Mouse (Mus musculus) heart, embryonic 16.5 days (tissue): ENCODE measurements around the gene Taar9. TPM values are rescaled to one million over a fixed set of nuclear protein-coding genes. Genes with fewer than 3 reads are reported as not detected.
"Not testable (repeated sequence)": the region's sequence is repeated elsewhere in the genome, so short reads cannot be mapped to it uniquely, and the experiment has no call there.

Experiments used
- ATAC-seq: fragments of 200-750 bp; cut with Nextera tagmentation; replicated peaks from 2 replicates; pipeline ENCODE4 v1.8.0; 2017; ENCODE audit warnings: moderate number of reproducible peaks; ENCODE audit not compliant: insufficient read depth, low FRiP score; ENCODE audit errors: extremely low read depth
- H3K27ac ChIP-seq: fragments of 300-500 bp; sonication (generic); 2 replicates; pipeline ENCODE4 v1.5.1; 2014; ENCODE audit warnings: mild to moderate bottlenecking, low read length, control low read depth, moderate library complexity
- H3K27me3 ChIP-seq: fragments of 300-500 bp; sonication (generic); 2 replicates; pipeline ENCODE4 v1.6.1; 2014; ENCODE audit warnings: low read length, mixed read lengths; ENCODE audit not compliant: control insufficient read depth, insufficient read depth
- H3K36me3 ChIP-seq: fragments of 300-500 bp; sonication (generic); 2 replicates; pipeline ENCODE4 v1.6.1; 2014; ENCODE audit not compliant: control insufficient read depth, insufficient read depth
- H3K4me1 ChIP-seq: fragments of 300-500 bp; sonication (generic); 2 replicates; pipeline ENCODE4 v1.6.1; 2014; ENCODE audit warnings: low read length, mixed read lengths; ENCODE audit not compliant: control insufficient read depth, insufficient read depth
- H3K4me2 ChIP-seq: fragments of 300-500 bp; sonication (generic); 2 replicates; pipeline ENCODE4 v1.6.1; 2014; ENCODE audit warnings: low read depth, mild to moderate bottlenecking, control low read depth, low read length
- H3K4me3 ChIP-seq: fragments of 300-500 bp; sonication (generic); 2 replicates; pipeline ENCODE4 v1.5.1; 2014; ENCODE audit warnings: mild to moderate bottlenecking, control low read depth, low read length
- H3K9ac ChIP-seq: fragments of 300-500 bp; sonication (generic); 2 replicates; pipeline ENCODE4 v1.6.1; 2014; ENCODE audit warnings: low read length, control low read depth
- H3K9me3 ChIP-seq: fragments of 300-500 bp; sonication (generic); replicated peaks from 2 replicates; pipeline ENCODE4 v1.6.1; 2016; ENCODE audit warnings: low read length; ENCODE audit not compliant: control insufficient read depth
- WGBS: fragments of 180-500 bp; shearing (Covaris S2); extraction: QIAGEN DNeasy Blood & Tissue Kit; methylation state at CpG from one replicate; pipeline ENCODE4 v1.1.7; 2014; 5-methylcytosine and 5-hydroxymethylcytosine counted together
- polyA plus RNA-seq: library from polyadenylated mRNA; unstranded; fragments of >200 nt; fragmentation: Nextera tagmentation; extraction: Ambion mirVana; gene quantifications from 2 replicates; pipeline ENCODE4 v1.2.1, GENCODE M21; 2015

Gene Taar9
- polyA plus RNA-seq, 1 experiment from 2014 or later, result not detected

GRCm38 (mm10) chr10:24087168-24087567, 22.2 kb downstream of the Taar9 start:
- WGBS, result 85% methylated on average over 2 of the region's 2 CpGs
- no peak for ATAC-seq

DNA sequence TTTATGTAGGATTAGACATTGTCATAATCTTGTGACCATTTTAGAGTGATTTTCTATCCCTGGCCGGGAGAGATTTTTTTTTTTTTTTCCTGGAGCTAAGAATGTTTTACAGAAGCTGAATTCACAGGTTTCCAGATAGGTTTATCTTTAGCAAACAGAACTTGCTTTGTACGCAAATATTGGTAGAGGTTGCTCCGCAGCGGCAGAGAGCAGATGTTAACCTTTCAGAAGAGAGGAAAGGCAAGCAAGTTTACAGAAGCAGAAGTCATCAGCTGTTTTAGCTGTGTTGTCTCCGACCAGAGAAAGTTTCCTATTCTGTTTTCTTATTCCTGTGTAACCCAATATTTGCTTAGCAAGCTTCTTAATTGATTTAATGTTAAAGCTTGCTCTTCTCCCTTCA, 22.8 kb downstream of the Taar9 start:
- no peaks in the 10 kb centered on the region for H3K36me3 ChIP-seq
- ATAC-seq, result no peak
- H3K4me1 ChIP-seq, result no peaks in the 10 kb centered on the region
- no peaks in the 10 kb centered on the region for H3K9me3 ChIP-seq
- no peak overlapping the region for H3K4me2 ChIP-seq
- no peaks in the 10 kb centered on the region for H3K27me3 ChIP-seq
- no peak overlapping the region for H3K4me3 ChIP-seq
- WGBS, result 54% methylated on average over 5 of the region's 5 CpGs
- no peak overlapping the region for H3K9ac ChIP-seq
- H3K27ac ChIP-seq, result no peak overlapping the region

More at GRCm38 (mm10) chr10:24087168-24087567, 22.2 kb downstream of the Taar9 start:
- H3K27me3 ChIP-seq, result no peaks in the 10 kb centered on the region
- no peak overlapping the region for H3K9ac ChIP-seq
- H3K36me3 ChIP-seq, result no peaks in the 10 kb centered on the region
- no peak overlapping the region for H3K4me3 ChIP-seq
- H3K9me3 ChIP-seq, result no peaks in the 10 kb centered on the region
- H3K27ac ChIP-seq, result no peak overlapping the region
- no peak overlapping the region for H3K4me2 ChIP-seq
- H3K4me1 ChIP-seq, result no peaks in the 10 kb centered on the region

- 69% methylated on average over 5 of the region's 5 CpGs for WGBS
- Histone ChIP-seq H3K36me3 (no peaks in the 10 kb centered on the region), H3K27me3 (no peaks in the 10 kb centered on the region), H3K4me2 (no peak overlapping the region), H3K4me1 (no peaks in the 10 kb centered on the region), H3K4me3 (no peak overlapping the region), H3K9ac (no peak overlapping the region), H3K27ac (no peak overlapping the region), H3K9me3 (no peaks in the 10 kb centered on the region)
- ATAC-seq, result no peak
Observed at GRCm38 (mm10) chr10:24085936-24086335, 23.4 kb downstream of the Taar9 start.

- no peak for ATAC-seq
- Histone ChIP-seq H3K27ac (no peak overlapping the region), H3K27me3 (no peaks in the 10 kb centered on the region), H3K9ac (no peak overlapping the region), H3K4me3 (no peak overlapping the region), H3K4me1 (no peaks in the 10 kb centered on the region), H3K36me3 (no peaks in the 10 kb centered on the region), H3K4me2 (no peak overlapping the region), H3K9me3 (no peaks in the 10 kb centered on the region)
- WGBS, result 31% methylated on average over 3 of the region's 3 CpGs
Observed at GRCm38 (mm10) chr10:24080166-24080565, 29.2 kb downstream of the Taar9 start.

DNA sequence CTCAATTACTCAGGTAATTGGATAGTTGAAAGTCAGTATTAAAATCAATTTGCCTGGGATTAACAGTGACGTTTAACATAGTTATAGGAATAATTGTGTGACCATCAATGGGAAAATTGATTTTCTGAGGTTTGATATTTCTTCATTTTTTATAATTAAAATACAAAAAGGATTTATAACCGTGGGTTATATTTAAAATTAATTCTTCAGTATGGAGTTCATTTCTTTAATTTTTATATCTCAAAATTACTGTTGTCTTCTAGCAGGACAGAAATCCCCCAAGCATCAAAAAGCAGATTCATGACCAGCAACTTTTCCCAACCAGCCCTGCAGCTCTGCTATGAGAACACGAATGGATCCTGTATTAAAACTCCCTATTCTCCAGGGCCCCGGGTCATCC, 33.1 kb downstream of the Taar9 start, which contains the start of gene Taar8a:
TSS of gene Taar8a (plus strand) at position 301 of the 400 bp plus-strand sequence.
- WGBS, result 75% methylated on average over 2 of the region's 4 CpGs
- H3K9me3 ChIP-seq, H3K27ac ChIP-seq, H3K27me3 ChIP-seq, H3K4me1 ChIP-seq, H3K36me3 ChIP-seq, H3K9ac ChIP-seq, ATAC-seq, H3K4me3 ChIP-seq, H3K4me2 ChIP-seq: not testable (repeated sequence)

GRCm38 (mm10) chr10:24074751-24075150, 34.6 kb downstream of the Taar9 start:
- H3K4me2 ChIP-seq, H3K4me3 ChIP-seq, H3K9ac ChIP-seq, ATAC-seq, H3K27me3 ChIP-seq, H3K4me1 ChIP-seq, H3K36me3 ChIP-seq, H3K27ac ChIP-seq, H3K9me3 ChIP-seq: not testable (repeated sequence)
- WGBS, result 30% methylated on average over 2 of the region's 2 CpGs

DNA sequence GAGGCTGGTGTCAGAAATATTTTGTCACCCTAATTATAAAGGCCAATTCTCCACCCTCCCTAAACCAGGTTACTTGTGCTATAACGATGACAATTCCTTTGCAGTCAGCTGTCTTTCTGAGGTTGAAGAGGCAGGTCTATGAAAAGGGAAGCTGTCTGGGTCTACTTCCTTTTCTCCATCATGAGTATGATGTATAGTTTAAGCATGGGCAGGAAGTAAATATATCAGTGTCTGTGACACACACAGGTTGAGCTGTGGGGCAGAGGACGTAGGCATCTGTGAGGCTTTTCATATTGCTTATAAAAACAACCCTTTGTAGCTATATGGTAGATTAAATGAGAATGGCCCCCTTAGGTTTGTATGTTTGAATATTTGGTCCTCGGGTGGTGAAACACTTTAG, 50.3 kb downstream of the Taar9 start:
- Histone ChIP-seq H3K4me1 (no peaks in the 10 kb centered on the region), H3K4me3 (no peak overlapping the region), H3K4me2 (no peak overlapping the region), H3K27ac (no peak overlapping the region), H3K9ac (no peak overlapping the region), H3K27me3 (no peaks in the 10 kb centered on the region), H3K9me3 (no peaks in the 10 kb centered on the region), H3K36me3 (no peaks in the 10 kb centered on the region)
- no peak for ATAC-seq
- WGBS, result 71% methylated on average over 3 of the region's 3 CpGs

Other genes starting within 250 kb of the Taar9 start
- gene Vnn1, start 214.8 kb downstream of the Taar9 start, polyA plus RNA-seq, result 1.8 and 2.3 TPM in 2 replicates
- gene Taar1, start 189.2 kb downstream of the Taar9 start, polyA plus RNA-seq, result not detected in 2 replicates
- not detected in 2 replicates for gene Taar2, start 171.0 kb downstream of the Taar9 start, polyA plus RNA-seq
- gene Taar3, start 160.0 kb downstream of the Taar9 start, polyA plus RNA-seq, result not detected in 2 replicates
- not detected in 2 replicates for gene Taar4, start 149.0 kb downstream of the Taar9 start, polyA plus RNA-seq
- gene Taar5, start 138.8 kb downstream of the Taar9 start, polyA plus RNA-seq, result not detected in 2 replicates
- not detected in 2 replicates for gene Taar6, start 123.9 kb downstream of the Taar9 start, polyA plus RNA-seq
- gene Taar7a, start 116.1 kb downstream of the Taar9 start, polyA plus RNA-seq, result not detected in 2 replicates
- gene Taar7b, start 109.6 kb downstream of the Taar9 start, polyA plus RNA-seq, result not detected in 2 replicates
- gene Taar7d, start 82.3 kb downstream of the Taar9 start, polyA plus RNA-seq, result not detected in 2 replicates
- not detected in 2 replicates for gene Taar7e, start 71.9 kb downstream of the Taar9 start, polyA plus RNA-seq
- gene Taar7f, start 60.0 kb downstream of the Taar9 start, polyA plus RNA-seq, result not detected in 2 replicates
- not detected in 2 replicates for gene Taar8a, start 33.0 kb downstream of the Taar9 start, polyA plus RNA-seq
- not detected in 2 replicates for gene Taar8b, start 17.2 kb downstream of the Taar9 start, polyA plus RNA-seq
- not detected in 2 replicates for gene Taar8c, start 7.6 kb downstream of the Taar9 start, polyA plus RNA-seq
- 75.5 and 79.4 TPM in 2 replicates for gene Stx7, start 39.8 kb upstream of the Taar9 start, polyA plus RNA-seq
- 9.2 and 11.1 TPM in 2 replicates for gene Moxd1, start 114.0 kb upstream of the Taar9 start, polyA plus RNA-seq